Mouse (Mus musculus) lung, postnatal 0 days (tissue): Measurements from ENCODE around the gene Nfia. TPM values are rescaled to one million over a fixed set of nuclear protein-coding genes. Genes with fewer than 3 reads are reported as not detected.

Experiments
- ATAC-seq: fragments of 200-750 bp; cut with Nextera tagmentation; 2 replicates; pipeline ENCODE4 v1.8.0; 2017; ENCODE audit warnings: moderate library complexity
- DNase-seq: peaks from one replicate; pipeline ENCODE4 v3.0.0-alpha.2; 2016; ENCODE audit warnings: low spot score
- H3K27ac ChIP-seq: fragments of 300-500 bp; sonication (generic); 2 replicates; pipeline ENCODE4 v1.5.1; 2014; ENCODE audit warnings: antibody characterized with exemption, mild to moderate bottlenecking, low read length, mixed read lengths
- H3K27me3 ChIP-seq: fragments of 300-500 bp; sonication (generic); replicated peaks from 2 replicates; pipeline ENCODE4 v1.6.1; 2014; ENCODE audit warnings: low read length, mixed read lengths; ENCODE audit not compliant: insufficient read depth
- H3K36me3 ChIP-seq: fragments of 300-500 bp; sonication (generic); 2 replicates; pipeline ENCODE4 v1.6.1; 2014; ENCODE audit warnings: low read length, mixed read lengths; ENCODE audit not compliant: insufficient read depth
- H3K4me1 ChIP-seq: fragments of 300-500 bp; sonication (generic); 2 replicates; pipeline ENCODE4 v1.6.1; 2014; ENCODE audit warnings: antibody characterized with exemption, low read depth, low read length, mixed read lengths; ENCODE audit not compliant: insufficient read depth
- H3K4me2 ChIP-seq: fragments of 300-500 bp; sonication (generic); replicated peaks from 2 replicates; pipeline ENCODE4 v1.6.1; 2014; ENCODE audit warnings: low read depth, mild to moderate bottlenecking, low read length, moderate library complexity, mixed read lengths
- H3K4me3 ChIP-seq: fragments of 300-500 bp; sonication (generic); 2 replicates; pipeline ENCODE4 v1.5.1; 2014; ENCODE audit warnings: low read depth, low read length
- H3K9ac ChIP-seq: fragments of 300-500 bp; sonication (generic); replicated peaks from 2 replicates; pipeline ENCODE4 v1.6.1; 2014; ENCODE audit warnings: low read depth, mild to moderate bottlenecking
- H3K9me3 ChIP-seq: fragments of 300-500 bp; sonication (generic); 2 replicates; pipeline ENCODE4 v1.6.1; 2016; ENCODE audit warnings: low read length, mixed read lengths
- CTCF ChIP-seq: IDR thresholded peaks from 2 replicates; pipeline ENCODE4 v1.5.1; 2016; ENCODE audit warnings: antibody characterized with exemption, mild to moderate bottlenecking
- EP300 ChIP-seq: IDR thresholded peaks from 2 replicates; pipeline ENCODE4 v1.6.1; 2016; ENCODE audit warnings: antibody characterized with exemption, mild to moderate bottlenecking, control low read depth
- WGBS: fragments of 180-500 bp; shearing (Covaris S2); extraction: QIAGEN DNeasy Blood & Tissue Kit; methylation state at CpG from one replicate; pipeline ENCODE4 v1.1.7; 2014; 5-methylcytosine and 5-hydroxymethylcytosine counted together
- polyA plus RNA-seq: library from polyadenylated mRNA; unstranded; fragments of >200 nt; fragmentation: Nextera tagmentation; extraction: Ambion mirVana; gene quantifications from 2 replicates; pipeline ENCODE4 v1.2.1, GENCODE M21; 2015

The Nfia gene
- polyA plus RNA-seq, result 40.5 and 45.4 TPM in 2 replicates

DNA sequence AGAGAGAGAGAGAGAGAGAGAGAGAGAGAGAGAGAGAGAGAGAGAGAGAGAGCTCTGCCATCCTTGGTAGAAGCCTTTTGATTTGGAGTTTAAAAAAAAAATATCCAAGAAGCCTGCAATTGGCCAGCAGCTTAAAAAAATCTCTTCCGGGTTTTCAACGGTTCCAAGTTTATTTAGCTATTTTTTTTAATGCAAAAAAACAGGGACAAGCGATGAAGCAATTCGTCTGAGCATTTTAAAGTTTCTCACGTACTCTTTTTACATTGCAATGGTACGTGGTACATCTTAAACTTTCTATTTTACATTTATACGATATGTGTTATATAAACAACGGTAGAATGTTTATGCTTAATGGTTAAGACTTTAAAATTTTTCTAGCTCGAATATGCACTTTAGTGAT lies at the start of gene Nfia:
Gene Nfia, plus strand, starts transcription at position 94 of the 400 bp plus-strand sequence.
- no peaks in the 10 kb centered on the region for H3K36me3 ChIP-seq

GRCm38 (mm10) chr4:97723374-97723773 lies 49.2 kb upstream of the Nfia start:
- Histone ChIP-seq H3K36me3 (no peaks in the 10 kb centered on the region), H3K27ac (no peak overlapping the region), H3K9ac (no peak overlapping the region), H3K4me2 (no peak overlapping the region), H3K27me3 (no peaks in the 10 kb centered on the region), H3K4me3 (no peak overlapping the region), H3K9me3 (no peaks in the 10 kb centered on the region), H3K4me1 (no peaks in the 10 kb centered on the region)
- 71% methylated on average over 6 of the region's 6 CpGs for WGBS
- no peak for TF ChIP-seq CTCF
- no peak for TF ChIP-seq EP300
- ATAC-seq (no peak), DNase-seq (no peak)

More for the DNA sequence above, at the start of gene Nfia:
- peak within 1 kb of the TSS; percentile 61 for H3K4me2 ChIP-seq
- TF ChIP-seq EP300, result no peak
- WGBS, result 0% methylated on average over 9 of the region's 9 CpGs
- ATAC-seq, result peak; percentile 5; the same call in 1 of the 2 replicates
- DNase-seq, result peak; percentile 94
- peak within 1 kb of the TSS; percentile 39 for H3K9ac ChIP-seq
- H3K27ac ChIP-seq, result peak within 1 kb of the TSS; percentile 95
- H3K27me3 ChIP-seq, result no peaks in the 10 kb centered on the region
- H3K4me1 ChIP-seq, result no peaks in the 10 kb centered on the region; the same call in 1 of the 2 replicates
- H3K4me3 ChIP-seq, result peak within 1 kb of the TSS; percentile 52
- no peaks in the 10 kb centered on the region for H3K9me3 ChIP-seq

DNA sequence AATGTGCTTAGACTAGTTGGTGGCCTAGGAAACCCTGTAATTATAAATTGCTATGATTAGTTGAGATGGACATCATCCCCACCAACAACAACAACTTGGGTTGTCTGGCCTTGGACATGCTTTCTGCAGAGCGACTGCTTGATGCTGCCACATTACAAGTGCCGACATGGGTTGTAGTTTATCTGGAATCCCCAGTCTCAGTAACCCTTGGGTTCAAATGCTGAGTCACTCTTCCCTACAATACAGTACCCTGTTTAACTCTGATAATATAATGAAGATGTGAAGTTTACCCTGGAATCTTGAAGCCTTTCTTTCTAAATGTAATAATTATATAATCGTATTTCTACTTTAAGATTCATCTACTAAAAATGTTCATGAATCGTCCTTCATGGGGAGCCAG lies 44.0 kb upstream of the Nfia start:
- Histone ChIP-seq H3K36me3 (no peaks in the 10 kb centered on the region), H3K4me1 (no peaks in the 10 kb centered on the region), H3K9me3 (no peaks in the 10 kb centered on the region), H3K9ac (no peak overlapping the region), H3K4me2 (no peak overlapping the region), H3K4me3 (no peak overlapping the region), H3K27me3 (no peaks in the 10 kb centered on the region), H3K27ac (no peak overlapping the region)
- TF ChIP-seq EP300 (no peak), CTCF (no peak)
- DNase-seq (no peak), ATAC-seq (no peak)
- 94% methylated on average over 4 of the region's 4 CpGs for WGBS

- TF ChIP-seq CTCF, result no peak
- TF ChIP-seq EP300, result no peak
- Histone ChIP-seq H3K27ac (no peak overlapping the region), H3K9ac (no peak overlapping the region), H3K27me3 (no peaks in the 10 kb centered on the region), H3K4me1 (no peaks in the 10 kb centered on the region), H3K4me3 (no peak overlapping the region), H3K4me2 (no peak overlapping the region), H3K9me3 (no peaks in the 10 kb centered on the region), H3K36me3 (no peaks in the 10 kb centered on the region)
- WGBS, result 48% methylated on average over 6 of the region's 6 CpGs
- DNase-seq (peak; percentile 60), ATAC-seq (peak; percentile 79)
Measured at GRCm38 (mm10) chr4:97729999-97730398, 42.5 kb upstream of the Nfia start.

DNA sequence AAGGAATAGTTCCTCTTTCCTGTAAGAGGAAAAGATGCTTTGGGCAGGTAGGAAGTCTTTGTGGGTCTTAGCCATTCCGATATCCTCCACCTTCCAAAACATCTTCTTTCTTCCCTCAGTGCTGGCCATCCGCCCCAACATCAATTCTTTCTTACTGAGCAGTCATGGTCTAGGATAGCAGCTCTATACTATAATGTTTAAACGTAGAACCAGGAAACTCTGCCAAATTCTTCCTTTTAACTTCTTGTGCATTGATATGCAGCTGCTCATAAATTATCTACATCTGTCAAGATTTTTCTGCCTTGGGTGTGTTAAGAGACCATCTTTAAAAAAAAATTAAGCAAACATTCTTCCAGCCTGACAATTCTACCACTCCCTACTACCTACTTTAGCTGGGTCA lies 42.1 kb upstream of the Nfia start:
- Histone ChIP-seq H3K4me1 (no peaks in the 10 kb centered on the region), H3K9ac (no peak overlapping the region), H3K27ac (no peak overlapping the region), H3K4me3 (no peak overlapping the region), H3K4me2 (no peak overlapping the region), H3K27me3 (no peaks in the 10 kb centered on the region), H3K36me3 (no peaks in the 10 kb centered on the region), H3K9me3 (no peaks in the 10 kb centered on the region)
- ATAC-seq (no peak), DNase-seq (no peak)
- 42% methylated on average over 3 of the region's 3 CpGs for WGBS
- TF ChIP-seq EP300, result no peak
- TF ChIP-seq CTCF, result no peak

DNA sequence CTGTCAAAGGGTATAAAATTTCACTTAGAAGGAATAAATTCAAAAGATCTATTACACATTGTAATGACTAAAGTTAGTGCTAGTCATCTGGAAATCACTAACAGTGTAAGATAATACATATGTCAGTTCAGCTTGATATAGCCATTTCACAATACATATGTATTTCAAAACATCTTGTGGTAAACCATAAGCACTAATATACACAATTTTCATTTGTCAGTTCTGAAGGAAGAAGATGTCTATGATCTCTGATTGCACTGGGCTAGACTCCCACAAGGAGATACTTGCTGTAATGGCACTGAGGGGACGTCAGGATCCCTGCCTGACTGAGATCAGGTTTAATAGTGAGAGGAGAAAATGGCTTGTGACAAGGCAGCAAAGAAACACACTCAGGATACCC lies 39.1 kb upstream of the Nfia start:
- Histone ChIP-seq H3K4me2 (no peak overlapping the region), H3K4me3 (no peak overlapping the region), H3K27me3 (no peaks in the 10 kb centered on the region), H3K9ac (no peak overlapping the region), H3K4me1 (no peaks in the 10 kb centered on the region), H3K27ac (no peak overlapping the region), H3K9me3 (no peaks in the 10 kb centered on the region), H3K36me3 (no peaks in the 10 kb centered on the region)
- 48% methylated on average over 1 of the region's 1 CpGs for WGBS
- no peak for ATAC-seq
- TF ChIP-seq CTCF (no peak), EP300 (no peak)
- DNase-seq, result no peak

DNA sequence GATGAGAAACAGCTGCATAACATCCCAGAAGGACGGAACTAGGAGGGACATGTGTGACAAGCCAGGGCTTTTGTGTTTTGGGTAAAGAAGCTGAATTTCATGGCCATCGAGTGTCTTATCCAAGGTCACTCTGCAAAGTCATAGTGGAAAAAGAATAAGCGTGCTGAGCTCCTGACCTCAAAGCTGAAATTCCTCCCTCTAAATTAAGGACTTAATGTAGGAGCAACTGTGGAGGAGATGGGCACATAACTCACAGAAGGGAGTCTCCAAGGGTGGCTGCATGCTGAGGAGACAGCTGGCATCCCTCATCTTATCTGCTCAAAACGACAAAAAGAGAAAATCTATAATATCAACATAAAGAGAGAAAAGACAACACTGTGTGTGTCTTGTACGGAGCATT lies 28.6 kb upstream of the Nfia start:
- H3K4me2 ChIP-seq, result no peak overlapping the region
- H3K9me3 ChIP-seq, result no peaks in the 10 kb centered on the region
- H3K4me1 ChIP-seq, result peaks cover 3% of the 10 kb centered on the region; the same call in 1 of the 2 replicates
- H3K4me3 ChIP-seq, result no peak overlapping the region
- ATAC-seq (no peak), DNase-seq (no peak)
- no peaks in the 10 kb centered on the region for H3K27me3 ChIP-seq
- TF ChIP-seq EP300, result no peak
- no peak for TF ChIP-seq CTCF
- no peak overlapping the region for H3K9ac ChIP-seq
- H3K27ac ChIP-seq, result no peak overlapping the region
- WGBS, result 56% methylated on average over 5 of the region's 5 CpGs
- H3K36me3 ChIP-seq, result no peaks in the 10 kb centered on the region
